Mouse (Mus musculus): ENCODE data around the gene Eml5.

Gene Eml5

DNA sequence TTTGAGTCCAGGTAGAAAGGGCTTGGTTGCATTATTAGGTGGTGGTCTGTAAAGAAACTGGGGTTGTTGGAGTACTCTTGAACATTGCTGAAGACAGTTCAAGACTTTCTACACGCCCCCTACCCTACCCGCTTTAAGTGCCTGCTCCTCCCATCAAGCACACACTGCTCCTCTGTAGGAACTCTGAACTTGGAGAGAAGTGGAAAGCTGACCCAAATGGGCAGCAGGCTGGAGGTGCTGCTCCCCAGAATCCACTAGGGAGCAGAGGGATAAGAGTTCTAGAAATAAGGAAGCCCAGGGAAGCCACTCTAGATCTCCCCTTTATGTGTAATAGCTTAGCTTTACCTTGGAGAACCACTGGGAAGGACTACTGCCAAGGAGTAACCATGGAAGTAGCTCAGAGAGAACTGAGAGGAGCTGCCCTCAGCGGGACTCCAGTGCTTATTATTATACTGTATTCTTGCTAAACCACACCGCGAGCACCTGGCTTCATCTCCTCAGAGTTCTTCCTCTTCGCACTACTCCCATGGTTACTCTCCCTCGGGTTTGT lies 163.4 kb downstream of the Eml5 start:
- no peak for ATAC-seq (ENCODE audit: insufficient number of reproducible peaks, low FRiP score, low TSS enrichment)

DNA sequence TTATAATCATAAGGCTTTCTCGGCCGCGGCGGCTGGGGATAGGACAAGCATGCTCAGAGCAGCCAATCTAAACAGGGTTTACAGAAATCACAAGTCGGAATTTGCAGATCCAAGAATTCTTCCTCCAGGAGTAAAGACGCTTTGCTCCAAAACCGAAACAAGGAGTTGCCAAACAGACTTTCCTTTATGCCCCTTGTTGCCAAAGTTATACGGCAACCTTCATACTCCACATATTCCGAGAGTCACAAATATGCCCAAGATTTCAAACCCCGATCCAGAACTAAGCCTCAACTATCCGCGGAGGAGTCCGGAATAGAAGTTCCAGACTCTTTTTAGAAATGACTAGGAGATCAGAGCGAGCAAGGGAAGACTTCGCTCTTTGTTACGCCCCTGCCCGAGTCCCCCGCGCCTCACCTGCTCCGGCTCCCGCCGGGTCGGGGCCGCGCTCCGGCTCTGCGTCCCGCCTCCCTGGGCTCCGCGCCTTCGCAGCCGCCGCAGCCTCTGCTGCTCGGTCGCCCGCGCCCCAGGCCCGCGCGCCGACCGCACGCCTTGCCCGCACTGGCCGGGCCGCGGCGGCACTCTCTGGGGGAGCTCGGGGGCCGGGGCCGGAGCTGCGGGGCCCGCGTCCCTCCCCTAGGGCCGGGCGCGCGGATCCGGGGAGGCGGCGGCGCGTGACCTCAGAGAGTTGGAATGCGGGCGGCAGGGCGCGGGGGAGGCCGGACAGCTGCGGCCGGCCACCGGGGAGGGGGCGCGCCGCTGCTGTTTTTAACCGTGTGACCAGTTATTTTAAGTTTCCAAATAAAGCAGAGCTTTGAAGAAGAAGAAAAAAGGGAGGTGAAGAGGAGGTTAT lies 164.1 kb downstream of the Eml5 start, which contains the start of gene Ptpn21:
TSS of gene Ptpn21 (minus strand) at position 455 of the 850 bp plus-strand sequence.
- ATAC-seq (ENCODE audit: insufficient number of reproducible peaks, low FRiP score, low TSS enrichment), result 0 out of 2 replicates have a peak, but pooled peaks have one; percentile 34
